Mouse (Mus musculus) embryonic fibroblast, embryonic 13.5 days (primary cell): ENCODE data around the gene Disp1.

Experiments used
- CTCF ChIP-seq: IDR thresholded peaks from 2 replicates; pipeline ENCODE4 v1.5.1; 2011; ENCODE audit warnings: mild to moderate bottlenecking, control low read depth, low read length, moderate library complexity, borderline replicate concordance; ENCODE audit not compliant: insufficient read depth
- POLR2A ChIP-seq: IDR thresholded peaks from 2 replicates; pipeline ENCODE4 v1.6.1; 2011; ENCODE audit warnings: low read depth, mild to moderate bottlenecking, control low read depth, low read length, moderate library complexity

DNA sequence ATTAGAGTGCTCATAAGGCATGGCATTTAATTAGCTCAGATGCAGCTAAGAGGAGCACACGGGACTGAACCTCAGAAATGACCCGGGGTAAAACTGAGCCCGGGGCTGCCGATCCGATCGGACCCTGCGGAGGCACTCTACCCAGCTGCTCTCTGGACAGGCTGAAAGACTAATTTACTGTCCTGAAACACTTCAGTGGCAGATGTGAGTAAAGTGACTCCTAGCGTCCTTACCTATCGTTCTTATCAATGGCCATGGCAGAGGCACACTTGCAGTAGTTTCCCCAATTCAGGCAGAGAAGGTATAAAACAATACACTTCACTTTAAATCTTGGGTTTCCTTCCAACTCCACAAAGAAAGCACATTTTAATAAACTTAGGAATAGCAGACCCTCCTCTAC lies 74.5 kb downstream of the Disp1 start:
- TF ChIP-seq CTCF = no peak
- no peak; the same call in 1 of the 2 replicates for TF ChIP-seq POLR2A
